Mouse (Mus musculus) thymus, adult 2 months (tissue): ENCODE data around the gene Bsdc1. TPM values are rescaled to one million over a fixed set of nuclear protein-coding genes. Genes with fewer than 3 reads are reported as not detected.
"Not testable (repeated sequence)": the region's sequence is repeated elsewhere in the genome, so short reads cannot be mapped to it uniquely, and the experiment has no call there.

Source experiments
- DNase-seq: peaks from one replicate; pipeline ENCODE4 v3.0.0; 2021
- H3K27ac ChIP-seq: fragments of 200-500 bp; 2 replicates; pipeline ENCODE4 v1.5.1; 2012; ENCODE audit warnings: low read length, control low read depth; ENCODE audit not compliant: control insufficient read depth, insufficient read depth
- H3K27me3 ChIP-seq: fragments of 200-500 bp; 2 replicates; pipeline ENCODE4 v1.6.1; 2012; ENCODE audit warnings: mild to moderate bottlenecking, low read length, moderate library complexity, mixed read lengths; ENCODE audit not compliant: control insufficient read depth, insufficient read depth
- H3K36me3 ChIP-seq: fragments of 200-500 bp; 2 replicates; pipeline ENCODE4 v1.6.1; 2012; ENCODE audit warnings: mild to moderate bottlenecking, low read length, moderate library complexity; ENCODE audit not compliant: control insufficient read depth, insufficient read depth
- H3K4me1 ChIP-seq: fragments of 200-500 bp; replicated peaks from 2 replicates; pipeline ENCODE4 v1.6.1; 2012; ENCODE audit warnings: low read length; ENCODE audit not compliant: control insufficient read depth, insufficient read depth
- H3K4me3 ChIP-seq: fragments of 200-500 bp; 2 replicates; pipeline ENCODE4 v1.5.1; 2012; ENCODE audit warnings: mild to moderate bottlenecking, low read length, control low read depth, moderate library complexity; ENCODE audit not compliant: control insufficient read depth, insufficient read depth
- CTCF ChIP-seq: fragments of 200-500 bp; IDR thresholded peaks from 2 replicates; pipeline ENCODE4 v1.5.1; 2012; ENCODE audit warnings: mild to moderate bottlenecking, control low read depth, low read length, moderate library complexity, borderline replicate concordance; ENCODE audit not compliant: control insufficient read depth, poor library complexity, insufficient read depth; ENCODE audit errors: extremely low read depth
- POLR2A ChIP-seq: fragments of 200-500 bp; IDR thresholded peaks from 2 replicates; pipeline ENCODE4 v1.6.1; 2012; ENCODE audit warnings: mild to moderate bottlenecking, low read length, control low read depth, moderate library complexity; ENCODE audit not compliant: control insufficient read depth, poor library complexity, insufficient read depth; ENCODE audit errors: extremely low read depth
- WGBS: fragments of 180-500 bp; shearing (Covaris S2); methylation state at CpG from one replicate; pipeline ENCODE4 v1.1.7; 2018; 5-methylcytosine and 5-hydroxymethylcytosine counted together
- polyA plus RNA-seq: library from polyadenylated mRNA; depleted of rRNA; stranded (reverse); fragments of >200 nt; gene quantifications from 2 replicates; pipeline ENCODE4 v1.2.3, GENCODE M21; 2012

Bsdc1 gene
- polyA plus RNA-seq, 1 experiment, result 27.1 TPM

DNA sequence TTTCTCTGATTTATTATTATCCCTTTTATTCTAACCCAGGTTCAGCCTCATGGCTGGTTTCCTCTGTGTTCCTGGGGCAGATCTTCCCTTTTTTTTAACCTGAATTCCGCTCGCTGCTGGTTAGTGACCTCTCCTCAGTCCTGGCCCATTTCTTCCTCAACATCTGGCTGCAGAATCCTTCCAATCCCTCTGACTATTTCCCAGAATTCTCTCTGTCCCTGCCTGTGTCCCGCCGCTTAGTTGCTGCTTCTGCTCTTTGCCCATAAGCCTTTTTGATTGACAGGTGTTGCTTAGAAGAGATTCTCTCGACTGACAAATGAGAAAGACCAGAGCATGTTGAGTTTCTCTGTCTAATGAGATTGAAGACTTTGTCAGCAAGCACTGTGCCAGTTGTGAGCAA, 5.3 kb upstream of the Bsdc1 start:
- TF ChIP-seq CTCF (no peak), POLR2A (no peak)

DNA sequence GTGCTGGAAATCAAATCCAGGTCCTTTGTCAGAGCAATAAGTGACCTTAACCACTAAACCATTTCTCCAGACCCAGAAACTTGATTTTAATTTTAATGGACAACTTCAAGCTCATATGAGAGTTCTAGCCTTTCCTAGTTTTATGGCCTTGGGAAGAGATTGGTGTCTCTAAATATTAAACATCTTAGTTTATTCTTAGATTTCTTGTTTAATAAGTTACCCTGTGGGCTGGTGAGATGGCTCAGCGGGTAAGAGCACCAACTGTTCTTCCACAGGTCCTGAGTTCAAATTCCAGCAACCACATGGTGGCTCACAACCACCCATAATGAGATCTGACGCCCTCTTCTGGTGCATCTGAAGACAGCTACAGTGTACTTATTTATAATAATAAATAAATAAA, 4.1 kb upstream of the Bsdc1 start:
- 94% methylated on average over 2 of the region's 2 CpGs for WGBS
- H3K27ac ChIP-seq, H3K27me3 ChIP-seq, H3K4me3 ChIP-seq, H3K4me1 ChIP-seq, DNase-seq, H3K36me3 ChIP-seq: not testable (repeated sequence)

More for the DNA sequence above, 5.3 kb upstream of the Bsdc1 start:
- 79% methylated on average over 5 of the region's 5 CpGs for WGBS
- no peak overlapping the region for H3K4me3 ChIP-seq
- H3K36me3 ChIP-seq, result no peaks in the 10 kb centered on the region
- H3K4me1 ChIP-seq, result no peaks in the 10 kb centered on the region
- DNase-seq, result no peak
- H3K27me3 ChIP-seq, result no peaks in the 10 kb centered on the region
- H3K27ac ChIP-seq, result no peak overlapping the region

DNA sequence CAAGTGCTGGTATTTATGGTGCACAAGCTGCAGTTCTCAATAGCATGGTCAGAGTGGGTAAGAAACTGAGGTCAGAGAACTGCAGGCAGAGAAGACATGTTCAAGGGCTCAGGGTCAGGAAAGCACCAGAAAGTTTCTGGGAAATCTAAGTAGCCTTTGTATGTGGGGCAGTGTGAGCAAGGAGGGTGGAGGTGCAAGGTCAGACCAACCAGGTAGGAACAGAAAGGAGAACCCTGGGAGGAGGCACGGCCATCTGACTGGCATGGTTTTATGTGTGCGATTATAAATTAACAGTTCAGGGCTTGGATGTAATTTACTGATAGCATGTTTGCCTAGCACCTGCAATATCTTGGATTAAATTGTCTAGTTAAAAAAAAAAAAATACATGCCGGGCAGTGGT, 1.7 kb upstream of the Bsdc1 start:
- Histone ChIP-seq H3K27me3 (no peaks in the 10 kb centered on the region), H3K4me3 (no peak overlapping the region), H3K27ac (no peak overlapping the region), H3K36me3 (no peaks in the 10 kb centered on the region), H3K4me1 (peaks cover 9% of the 10 kb centered on the region)
- no peak for TF ChIP-seq CTCF
- TF ChIP-seq POLR2A, result no peak
- no peak for DNase-seq
- 94% methylated on average over 3 of the region's 3 CpGs for WGBS

DNA sequence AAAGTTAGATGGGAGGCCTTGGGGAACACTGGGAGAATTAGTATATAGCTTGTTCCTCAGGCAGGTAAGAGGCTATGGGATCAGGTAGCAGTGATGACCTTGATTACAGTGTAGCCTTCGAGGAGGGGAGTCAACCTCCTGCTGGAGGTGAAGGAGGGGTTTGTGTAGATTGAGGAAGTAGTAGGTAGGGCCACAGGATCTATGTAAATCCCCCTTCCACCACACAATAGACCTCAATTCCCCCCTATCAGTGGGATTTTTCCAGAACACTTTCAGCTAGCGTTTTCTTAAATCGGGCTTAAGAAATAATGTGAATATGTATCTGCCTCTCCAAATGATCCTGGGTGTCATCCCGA, 576 bp upstream of the Bsdc1 start:
- H3K4me1 ChIP-seq, result peaks cover 9% of the 10 kb centered on the region
- WGBS, result 0% methylated on average over 4 of the region's 4 CpGs
- H3K36me3 ChIP-seq, result peaks cover 6% of the 10 kb centered on the region; the same call in 1 of the 2 replicates
- H3K4me3 ChIP-seq, result peak overlapping the region; percentile 21
- peak overlapping the region; percentile 38 for H3K27ac ChIP-seq
- DNase-seq, result no peak
- TF ChIP-seq POLR2A (no peak), CTCF (no peak)
- no peaks in the 10 kb centered on the region for H3K27me3 ChIP-seq

DNA sequence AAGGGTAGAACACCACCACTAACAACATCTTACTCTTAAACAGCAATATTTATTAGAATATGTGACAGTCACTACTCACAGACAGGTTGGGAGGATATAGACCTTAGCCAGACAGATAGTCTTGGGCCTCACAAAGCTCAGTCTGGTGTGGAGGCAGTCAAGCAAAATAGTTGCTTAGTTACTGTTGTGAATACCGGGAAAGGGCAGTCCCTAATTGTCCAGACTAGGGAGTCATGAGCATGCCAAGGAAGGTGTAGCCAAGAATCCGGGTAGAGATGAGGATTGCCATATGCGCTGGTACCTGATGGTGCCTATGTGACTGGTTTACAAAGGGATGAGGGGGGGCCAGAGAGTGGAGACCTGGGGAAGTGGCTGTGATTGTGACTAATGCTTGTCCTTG, 737 bp downstream of the Bsdc1 start:
- TF ChIP-seq POLR2A, result no peak
- TF ChIP-seq CTCF, result no peak
- 49% methylated on average over 3 of the region's 3 CpGs for WGBS
- no peaks in the 10 kb centered on the region for H3K27me3 ChIP-seq
- DNase-seq, result no peak
- peak overlapping the region; percentile 80 for H3K4me3 ChIP-seq
- H3K4me1 ChIP-seq, result peaks cover 9% of the 10 kb centered on the region
- H3K36me3 ChIP-seq, result peaks cover 18% of the 10 kb centered on the region
- no peak overlapping the region for H3K27ac ChIP-seq

DNA sequence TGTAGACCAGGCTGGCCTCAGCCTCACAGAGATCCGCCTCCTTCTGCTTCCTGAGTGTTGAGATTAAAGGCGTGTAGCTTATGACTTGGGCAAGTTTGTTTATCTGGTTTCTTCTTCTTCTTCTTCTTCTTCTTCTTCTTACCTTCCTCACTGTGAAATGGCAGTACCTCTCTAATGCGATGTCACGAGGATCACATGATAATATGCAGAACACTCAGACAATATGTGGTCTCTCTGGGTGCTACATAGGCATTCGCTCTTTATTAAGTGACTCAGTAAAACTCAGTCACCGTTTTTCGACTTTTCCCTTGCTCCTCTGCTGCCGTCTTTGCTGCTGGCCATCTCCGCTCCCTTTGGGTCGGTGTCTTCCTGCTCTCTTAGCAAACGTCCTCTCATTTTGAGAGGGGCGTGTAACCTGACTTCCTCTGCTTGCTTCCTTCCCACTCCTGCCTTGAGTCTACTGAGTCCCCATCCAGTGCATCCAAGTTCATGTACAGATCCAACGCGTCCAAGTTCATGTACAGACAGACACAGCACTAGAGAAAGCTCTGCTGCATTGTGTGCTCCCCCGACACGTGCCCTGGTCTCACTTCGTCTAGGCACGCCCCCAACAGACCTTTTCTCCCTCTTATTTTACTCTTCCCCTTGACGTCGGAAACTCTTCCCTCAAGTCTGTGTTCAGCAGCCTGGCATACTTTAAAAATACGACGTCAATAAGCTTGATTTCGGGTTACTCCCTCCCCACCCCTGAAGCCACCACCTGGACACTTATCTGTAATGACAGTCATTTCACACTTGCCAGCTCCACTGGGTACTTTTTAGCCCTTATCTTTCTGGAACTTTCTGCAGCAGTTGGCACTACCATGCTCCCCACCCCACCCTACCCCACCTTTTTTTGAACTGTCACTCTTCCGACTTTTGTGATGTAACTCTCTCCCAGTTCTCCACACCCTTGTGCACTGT, 2.0 kb downstream of the Bsdc1 start:
- Histone ChIP-seq H3K27me3 (no peaks in the 10 kb centered on the region), H3K36me3 (peaks cover 29% of the 10 kb centered on the region), H3K4me3 (no peak overlapping the region), H3K27ac (no peak overlapping the region), H3K4me1 (peaks cover 9% of the 10 kb centered on the region)
- WGBS, result 93% methylated on average over 24 of the region's 24 CpGs
- DNase-seq, result no peak
- TF ChIP-seq POLR2A (no peak), CTCF (no peak)
